Mouse (Mus musculus) neural tube, postnatal 0 days (tissue): Measurements from ENCODE around the gene Tspan31. TPM values are rescaled to one million over a fixed set of nuclear protein-coding genes. Genes with fewer than 3 reads are reported as not detected.

Source experiments
- polyA plus RNA-seq: library from polyadenylated mRNA; unstranded; fragments of >200 nt; fragmentation: Nextera tagmentation; extraction: Ambion mirVana; gene quantifications from 2 replicates; pipeline ENCODE4 v1.2.1, GENCODE M21; 2015

The Tspan31 gene
- 114 TPM in 2 replicates for polyA plus RNA-seq

GRCm38 (mm10) chr10:127070190-127071121 lies at the start of gene Tspan31:
Gene Tspan31 (minus strand): TSS chr10:127070264.

GRCm38 (mm10) chr10:127075080-127075479 lies 5.0 kb upstream of the Tspan31 start, which contains the start of gene Agap2:
Gene Agap2 (plus strand): TSS chr10:127075284.

GRCm38 (mm10) chr10:127063239-127063872 lies 6.7 kb downstream of the Tspan31 start, which contains the start of gene Cdk4:
Gene Cdk4 (plus strand): TSS chr10:127063534.

GRCm38 (mm10) chr10:127059968-127060916 lies 9.8 kb downstream of the Tspan31 start, which contains the start of gene March9:
Gene March9 (minus strand): TSS chr10:127060184.

GRCm38 (mm10) chr10:127047954-127048353 lies 22.1 kb downstream of the Tspan31 start, which contains the start of gene Cyp27b1:
Gene Cyp27b1 (plus strand): TSS chr10:127048250.

GRCm38 (mm10) chr10:127041274-127041766 lies 28.7 kb downstream of the Tspan31 start, which contains the start of the genes Mettl1 and Eef1akmt3:
Gene Mettl1 (plus strand): TSS chr10:127041414.
Gene Eef1akmt3 (minus strand): TSS chr10:127041513.

GRCm38 (mm10) chr10:127030336-127031296 lies 39.4 kb downstream of the Tspan31 start, which contains the start of gene Tsfm:
Gene Tsfm (minus strand): TSS chr10:127030840.

Other genes with a start within 250 kb of the Tspan31 start
- gene Atp23, start 168.9 kb downstream of the Tspan31 start, polyA plus RNA-seq: 19.0 and 22.1 TPM in 2 replicates
- 18.3 and 19.0 TPM in 2 replicates for gene Ctdsp2, start 91.5 kb downstream of the Tspan31 start, polyA plus RNA-seq
- gene Avil, start 69.6 kb downstream of the Tspan31 start, polyA plus RNA-seq: 0.85 and 10.5 TPM in 2 replicates
- 67.5 and 74.2 TPM in 2 replicates for gene Tsfm, start 39.4 kb downstream of the Tspan31 start, polyA plus RNA-seq
- 25.1 and 25.4 TPM in 2 replicates for gene Mettl1, start 28.9 kb downstream of the Tspan31 start, polyA plus RNA-seq
- 0.21 and 0.43 TPM in 2 replicates for gene Eef1akmt3, start 28.8 kb downstream of the Tspan31 start, polyA plus RNA-seq
- gene Cyp27b1, start 22.0 kb downstream of the Tspan31 start, polyA plus RNA-seq: 0.22 TPM in 1 of 2 replicates, not detected in the other
- 10.5 and 10.6 TPM in 2 replicates for gene March9, start 10.1 kb downstream of the Tspan31 start, polyA plus RNA-seq
- gene Cdk4, start 6.7 kb downstream of the Tspan31 start, polyA plus RNA-seq: 374 and 389 TPM in 2 replicates
- gene Agap2, start 5.0 kb upstream of the Tspan31 start, polyA plus RNA-seq: 5.2 and 6.2 TPM in 2 replicates
- 115 and 116 TPM in 2 replicates for gene Os9, start 50.9 kb upstream of the Tspan31 start, polyA plus RNA-seq
- gene B4galnt1, start 95.0 kb upstream of the Tspan31 start, polyA plus RNA-seq: 66.8 and 76.6 TPM in 2 replicates
- gene Slc26a10, start 110.4 kb upstream of the Tspan31 start, polyA plus RNA-seq: 0.72 and 1.1 TPM in 2 replicates
- 25.7 and 26.8 TPM in 2 replicates for gene Arhgef25, start 119.8 kb upstream of the Tspan31 start, polyA plus RNA-seq
- gene Dtx3, start 125.5 kb upstream of the Tspan31 start, polyA plus RNA-seq: 168 and 199 TPM in 2 replicates
- 17.1 and 19.0 TPM in 2 replicates for gene Pip4k2c, start 141.3 kb upstream of the Tspan31 start, polyA plus RNA-seq
- gene Kif5a, start 193.1 kb upstream of the Tspan31 start, polyA plus RNA-seq: 102 and 109 TPM in 2 replicates
- gene Dctn2, start 196.1 kb upstream of the Tspan31 start, polyA plus RNA-seq: 294 and 319 TPM in 2 replicates
- gene Mbd6, start 218.8 kb upstream of the Tspan31 start, polyA plus RNA-seq: 9.4 and 12.3 TPM in 2 replicates
- gene Mars, start 241.5 kb upstream of the Tspan31 start, polyA plus RNA-seq: 85.2 and 93.5 TPM in 2 replicates